Mouse (Mus musculus) brain, embryonic 14.5 days (tissue): ENCODE results near the gene Slc26a11.

Experiments used
- CTCF ChIP-seq: fragments of 200-500 bp; IDR thresholded peaks from 2 replicates; pipeline ENCODE4 v1.5.1; 2012; ENCODE audit warnings: inconsistent platforms, mild to moderate bottlenecking, moderate library complexity, borderline replicate concordance; ENCODE audit not compliant: insufficient read depth, insufficient read length; ENCODE audit errors: extremely low read depth
- POLR2A ChIP-seq: fragments of 200-500 bp; IDR thresholded peaks from 2 replicates; pipeline ENCODE4 v1.6.1; 2012; ENCODE audit warnings: mild to moderate bottlenecking, inconsistent platforms, borderline replicate concordance; ENCODE audit not compliant: poor library complexity, insufficient read depth, insufficient read length, severe bottlenecking; ENCODE audit errors: extremely low read depth

- no peak for TF ChIP-seq CTCF
- no peak for TF ChIP-seq POLR2A
Observed at GRCm38 (mm10) chr11:119394210-119394609, 38.9 kb downstream of the Slc26a11 start.
